Mouse (Mus musculus) ES-Bruce4 (cell line): ENCODE results near the gene Chrnb1. TPM values are rescaled to one million over a fixed set of nuclear protein-coding genes. Genes with fewer than 3 reads are reported as not detected.
A peak's percentile ranks its signal among the peaks of the same experiment; 100 is the strongest.

Experiments used
- H3K27ac ChIP-seq: 2 replicates; pipeline ENCODE4 v1.5.1; 2012; ENCODE audit warnings: low read length, inconsistent platforms; ENCODE audit not compliant: insufficient read depth
- H3K27me3 ChIP-seq: 2 replicates; pipeline ENCODE4 v1.6.1; 2012; ENCODE audit warnings: mild to moderate bottlenecking, low read length, inconsistent platforms; ENCODE audit not compliant: control insufficient read depth, poor library complexity, insufficient read depth, severe bottlenecking
- H3K36me3 ChIP-seq: 2 replicates; pipeline ENCODE4 v1.6.1; 2012; ENCODE audit warnings: inconsistent platforms, mild to moderate bottlenecking, low read length, moderate library complexity; ENCODE audit not compliant: control insufficient read depth, poor library complexity, insufficient read depth, severe bottlenecking
- H3K4me1 ChIP-seq: one replicate; pipeline ENCODE4 v1.8.1; 2011; ENCODE audit warnings: low read length; ENCODE audit not compliant: control insufficient read depth, insufficient read depth
- H3K4me3 ChIP-seq: 2 replicates; pipeline ENCODE4 v1.5.1; 2011; ENCODE audit warnings: low read depth, mild to moderate bottlenecking, low read length
- H3K9ac ChIP-seq: 2 replicates; pipeline ENCODE4 v1.6.1; 2012; ENCODE audit warnings: low read depth, mild to moderate bottlenecking, inconsistent platforms; ENCODE audit not compliant: poor library complexity, severe bottlenecking
- H3K9me3 ChIP-seq: replicated peaks from 2 replicates; pipeline ENCODE4 v1.6.1; 2012; ENCODE audit warnings: mild to moderate bottlenecking, low read length, inconsistent platforms; ENCODE audit not compliant: control insufficient read depth, poor library complexity, insufficient read depth, severe bottlenecking
- CTCF ChIP-seq: IDR thresholded peaks from one replicate; pipeline ENCODE4 v1.8.1; 2011; ENCODE audit warnings: low read depth, low read length
- EP300 ChIP-seq: IDR thresholded peaks from 2 replicates; pipeline ENCODE4 v1.6.1; 2011; ENCODE audit warnings: low read depth, low read length; ENCODE audit not compliant: insufficient read depth
- POLR2A ChIP-seq: IDR thresholded peaks from one replicate; pipeline ENCODE4 v1.8.1; 2011; ENCODE audit warnings: low read length; ENCODE audit not compliant: insufficient read depth
- polyA plus RNA-seq: library from polyadenylated mRNA; stranded (reverse); fragments of >200 nt; gene quantifications from 2 replicates; pipeline ENCODE4 v1.2.4, GENCODE M21; 2011; ENCODE audit warnings: low read depth; ENCODE audit not compliant: missing spikeins, insufficient read depth, insufficient read length

Gene Chrnb1
- polyA plus RNA-seq, 1 experiment: 12.1 TPM

DNA sequence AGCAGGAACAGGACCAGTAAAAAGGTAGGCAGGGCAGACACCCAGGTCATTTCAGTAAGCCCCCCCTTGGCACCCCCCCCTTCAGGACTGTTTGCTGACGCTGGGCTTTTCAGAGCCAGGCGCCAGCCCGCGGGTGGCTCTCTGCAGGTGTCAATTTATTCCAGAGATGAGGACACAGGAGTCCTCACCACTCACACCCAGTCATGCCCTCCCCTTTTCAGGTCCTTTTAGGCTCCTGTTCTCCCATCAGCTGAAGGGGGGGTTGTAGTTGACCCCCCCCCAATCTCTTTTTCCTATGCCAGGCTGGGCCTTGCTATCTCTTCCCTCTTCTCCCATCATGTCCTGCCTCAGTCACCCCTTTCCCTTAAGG is 40.2 kb upstream of the Chrnb1 start:
- no peak overlapping the region for H3K9ac ChIP-seq

DNA sequence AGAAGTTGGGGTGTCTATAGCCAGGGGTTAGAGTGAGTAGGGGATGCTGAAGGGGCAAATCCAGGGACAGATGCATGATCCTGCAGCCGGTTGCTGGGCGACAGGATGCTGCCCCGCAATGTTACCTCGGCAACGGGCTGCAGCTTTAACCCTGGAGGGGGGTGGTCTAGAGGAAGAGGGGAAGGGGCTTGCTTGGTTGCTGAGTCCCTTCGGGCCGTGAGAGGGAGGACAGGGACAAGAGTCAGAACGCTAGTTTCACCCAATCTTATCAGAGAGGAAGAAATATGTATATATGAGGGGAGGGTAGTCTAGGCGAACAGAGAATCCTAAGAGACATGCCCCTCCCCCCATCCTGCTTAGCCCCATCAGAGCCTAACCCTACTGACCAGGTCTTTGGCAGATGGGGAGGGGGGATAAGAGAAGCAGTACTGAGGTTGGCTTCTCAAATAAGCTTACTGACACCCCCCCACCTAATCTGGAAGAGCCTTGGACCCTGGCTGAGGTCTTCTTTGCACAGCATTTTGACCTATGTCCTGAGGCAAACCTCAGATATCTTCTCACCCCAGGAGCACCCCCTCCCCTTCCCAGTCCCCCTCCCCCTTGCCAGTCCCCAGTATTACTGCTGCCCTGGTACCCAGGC is 39.7 kb upstream of the Chrnb1 start:
- H3K27ac ChIP-seq: no peak overlapping the region
- no peaks in the 10 kb centered on the region for H3K9me3 ChIP-seq
- no peaks in the 10 kb centered on the region for H3K4me1 ChIP-seq
- no peak for TF ChIP-seq CTCF
- no peak for TF ChIP-seq EP300
- no peak for TF ChIP-seq POLR2A
- no peak overlapping the region for H3K9ac ChIP-seq
- no peaks in the 10 kb centered on the region for H3K36me3 ChIP-seq
- no peak overlapping the region for H3K4me3 ChIP-seq
- H3K27me3 ChIP-seq: no peaks in the 10 kb centered on the region

More for the DNA sequence above, 40.2 kb upstream of the Chrnb1 start:
- no peaks in the 10 kb centered on the region for H3K36me3 ChIP-seq
- H3K27me3 ChIP-seq: no peaks in the 10 kb centered on the region
- H3K4me3 ChIP-seq: no peak overlapping the region
- H3K27ac ChIP-seq: no peak overlapping the region
- H3K9me3 ChIP-seq: no peaks in the 10 kb centered on the region
- no peaks in the 10 kb centered on the region for H3K4me1 ChIP-seq
- no peak for TF ChIP-seq POLR2A
- TF ChIP-seq EP300: no peak
- no peak for TF ChIP-seq CTCF

DNA sequence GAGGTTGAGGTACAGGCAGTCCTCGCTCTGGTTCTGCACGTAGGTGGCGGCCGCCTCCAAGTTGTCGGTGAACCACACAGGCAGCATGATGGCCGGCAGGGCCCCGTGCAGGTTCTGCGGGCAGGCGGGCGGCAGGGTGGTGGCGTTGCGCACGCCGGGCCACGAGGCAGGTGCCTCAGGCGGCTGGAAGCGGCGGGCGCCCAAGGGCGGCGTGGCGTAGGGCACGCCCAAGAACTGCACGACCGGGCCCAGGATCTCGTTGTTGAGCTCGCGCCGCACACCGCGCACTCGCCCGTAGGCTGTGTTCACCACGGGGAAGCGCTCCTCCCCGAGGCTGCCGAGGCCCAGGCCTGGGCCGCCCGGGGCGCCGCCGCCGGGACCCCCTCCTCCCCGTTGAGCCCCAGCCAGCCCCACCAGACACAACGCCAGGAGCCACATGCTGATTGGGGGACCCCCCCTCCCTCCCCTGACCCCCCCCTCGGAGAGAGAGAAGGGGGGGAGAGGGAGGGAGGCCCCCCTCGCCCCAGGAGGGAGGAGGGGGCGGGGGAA is 38.3 kb upstream of the Chrnb1 start:
- H3K36me3 ChIP-seq: no peaks in the 10 kb centered on the region
- H3K4me1 ChIP-seq: peaks cover 3% of the 10 kb centered on the region
- peak overlapping the region; percentile 19 for H3K9ac ChIP-seq
- no peak overlapping the region for H3K27ac ChIP-seq
- H3K4me3 ChIP-seq: peak overlapping the region; percentile 54
- H3K9me3 ChIP-seq: no peaks in the 10 kb centered on the region
- TF ChIP-seq EP300 (no peak), CTCF (no peak), POLR2A (no peak)
- no peaks in the 10 kb centered on the region for H3K27me3 ChIP-seq

DNA sequence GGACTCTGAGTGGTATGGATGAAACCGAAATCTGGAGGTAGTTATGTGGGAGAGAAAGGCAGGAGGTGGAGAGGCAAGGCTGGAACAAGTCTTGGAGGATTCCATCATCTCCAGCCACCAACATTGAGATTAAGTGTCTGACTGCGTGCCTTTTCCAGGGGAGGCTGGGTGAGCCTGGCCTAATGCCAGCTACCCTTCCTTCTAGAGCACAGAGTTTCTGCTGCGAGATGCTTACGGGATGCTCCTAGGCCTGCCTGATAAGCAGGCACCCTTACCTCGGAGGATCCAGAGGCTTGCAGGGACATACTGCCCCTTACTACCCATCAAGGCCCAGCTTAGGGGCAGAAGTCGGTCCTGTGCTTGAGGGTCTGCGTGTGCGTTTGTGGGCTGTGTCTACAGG is 37.8 kb upstream of the Chrnb1 start:
- Histone ChIP-seq H3K27me3 (no peaks in the 10 kb centered on the region), H3K9ac (peak overlapping the region; percentile 19), H3K4me3 (peak overlapping the region; percentile 54), H3K9me3 (no peaks in the 10 kb centered on the region), H3K27ac (no peak overlapping the region), H3K4me1 (peaks cover 3% of the 10 kb centered on the region), H3K36me3 (no peaks in the 10 kb centered on the region)
- TF ChIP-seq CTCF (no peak), EP300 (no peak), POLR2A (no peak)

- TF ChIP-seq EP300: no peak
- no peak for TF ChIP-seq POLR2A
- TF ChIP-seq CTCF: no peak
- Histone ChIP-seq H3K27me3 (no peaks in the 10 kb centered on the region), H3K36me3 (no peaks in the 10 kb centered on the region), H3K27ac (no peak overlapping the region), H3K9me3 (no peaks in the 10 kb centered on the region), H3K4me3 (no peak overlapping the region), H3K4me1 (peaks cover 3% of the 10 kb centered on the region), H3K9ac (no peak overlapping the region)
Observed at GRCm38 (mm10) chr11:69828832-69829231, 33.1 kb upstream of the Chrnb1 start.

DNA sequence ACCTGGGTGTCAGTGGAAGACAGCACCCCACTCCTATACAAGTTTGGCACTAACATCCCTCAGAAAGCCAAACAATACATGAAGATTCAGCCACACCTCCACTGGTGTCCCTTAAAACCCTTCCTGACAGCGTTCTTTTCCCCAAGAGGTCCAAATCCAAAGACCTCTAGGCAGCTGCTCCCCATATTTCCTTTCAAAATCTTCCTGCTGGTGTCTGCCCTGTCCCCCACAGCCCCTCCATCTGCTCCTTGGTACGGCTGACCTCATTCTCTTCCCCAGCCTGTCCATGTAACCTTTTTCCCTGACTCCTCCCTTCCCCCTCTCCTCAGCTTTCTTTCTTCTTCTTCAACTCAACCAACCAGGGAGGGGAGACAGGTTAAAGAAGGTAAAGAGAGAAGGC is 27.7 kb upstream of the Chrnb1 start:
- Histone ChIP-seq H3K9ac (no peak overlapping the region), H3K4me3 (no peak overlapping the region), H3K36me3 (no peaks in the 10 kb centered on the region), H3K4me1 (no peaks in the 10 kb centered on the region), H3K27me3 (no peaks in the 10 kb centered on the region), H3K9me3 (no peaks in the 10 kb centered on the region), H3K27ac (no peak overlapping the region)
- TF ChIP-seq POLR2A (no peak), EP300 (no peak), CTCF (no peak)
